Mouse (Mus musculus) forebrain, embryonic 12.5 days (tissue): Measurements from ENCODE around the gene Olfr318. TPM values are rescaled to one million over a fixed set of nuclear protein-coding genes. Genes with fewer than 3 reads are reported as not detected.
"Not testable (repeated sequence)": the region's sequence is repeated elsewhere in the genome, so short reads cannot be mapped to it uniquely, and the experiment has no call there.

Source experiments
- ATAC-seq: fragments of 200-750 bp; cut with Nextera tagmentation; 2 replicates; pipeline ENCODE4 v1.8.0; 2017; ENCODE audit warnings: moderate TSS enrichment; ENCODE audit not compliant: low FRiP score
- H3K27ac ChIP-seq: fragments of 300-500 bp; sonication (generic); 2 replicates; pipeline ENCODE4 v1.5.1; 2016; ENCODE audit warnings: mild to moderate bottlenecking
- H3K27me3 ChIP-seq: fragments of 300-500 bp; sonication (generic); 2 replicates; pipeline ENCODE4 v1.6.1; 2016; ENCODE audit warnings: mild to moderate bottlenecking
- H3K36me3 ChIP-seq: fragments of 300-500 bp; sonication (generic); replicated peaks from 2 replicates; pipeline ENCODE4 v1.6.1; 2016; ENCODE audit warnings: mild to moderate bottlenecking
- H3K4me1 ChIP-seq: fragments of 300-500 bp; sonication (generic); 2 replicates; pipeline ENCODE4 v1.6.1; 2016
- H3K4me2 ChIP-seq: fragments of 300-500 bp; sonication (generic); 2 replicates; pipeline ENCODE4 v1.6.1; 2016; ENCODE audit warnings: mild to moderate bottlenecking, moderate library complexity
- H3K4me3 ChIP-seq: fragments of 300-500 bp; sonication (generic); replicated peaks from 2 replicates; pipeline ENCODE4 v1.5.1; 2016; ENCODE audit warnings: mild to moderate bottlenecking
- H3K9ac ChIP-seq: fragments of 300-500 bp; sonication (generic); 2 replicates; pipeline ENCODE4 v1.6.1; 2016; ENCODE audit warnings: mild to moderate bottlenecking
- H3K9me3 ChIP-seq: fragments of 300-500 bp; sonication (generic); 2 replicates; pipeline ENCODE4 v1.6.1; 2016
- WGBS: fragments of 180-500 bp; shearing (Covaris S2); methylation state at CpG from one replicate; pipeline ENCODE4 v1.1.7; 2016; 5-methylcytosine and 5-hydroxymethylcytosine counted together
- polyA plus RNA-seq: library from polyadenylated mRNA; unstranded; fragments of >200 nt; fragmentation: Nextera tagmentation; extraction: Ambion mirVana; gene quantifications from 2 replicates; pipeline ENCODE4 v1.2.1, GENCODE M21; 2016

Gene Olfr318
- not detected in 2 replicates for polyA plus RNA-seq

DNA sequence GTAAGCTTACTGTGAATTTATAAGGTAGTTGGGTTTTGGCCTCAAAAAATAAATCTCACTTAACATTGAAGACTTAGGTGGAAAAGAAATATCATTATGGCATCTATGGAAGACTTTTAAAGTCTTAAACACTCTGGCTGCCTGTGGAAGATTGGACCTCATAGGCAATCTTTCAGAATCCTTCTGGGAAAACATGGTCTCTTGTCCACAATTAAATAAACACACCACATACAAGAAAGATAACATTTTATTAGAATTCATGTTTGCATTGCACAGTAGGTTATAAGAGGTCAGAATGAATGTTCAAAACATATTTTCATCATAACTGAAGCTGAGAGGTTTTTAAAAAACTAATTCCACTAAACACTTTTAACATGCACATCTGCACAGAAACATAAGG is at the start of gene Olfr318:
Gene Olfr318 (minus strand): TSS at position 101 of the 400 bp plus-strand sequence.
- H3K4me1 ChIP-seq = no peaks in the 10 kb centered on the region
- H3K4me2 ChIP-seq = no peak within 1 kb of the TSS
- H3K4me3 ChIP-seq = no peak within 1 kb of the TSS
- H3K9me3 ChIP-seq = no peaks in the 10 kb centered on the region
- no peak within 1 kb of the TSS for H3K27ac ChIP-seq
- H3K36me3 ChIP-seq = no peaks in the 10 kb centered on the region
- H3K27me3 ChIP-seq = no peaks in the 10 kb centered on the region
- ATAC-seq = no peak
- H3K9ac ChIP-seq = no peak within 1 kb of the TSS

DNA sequence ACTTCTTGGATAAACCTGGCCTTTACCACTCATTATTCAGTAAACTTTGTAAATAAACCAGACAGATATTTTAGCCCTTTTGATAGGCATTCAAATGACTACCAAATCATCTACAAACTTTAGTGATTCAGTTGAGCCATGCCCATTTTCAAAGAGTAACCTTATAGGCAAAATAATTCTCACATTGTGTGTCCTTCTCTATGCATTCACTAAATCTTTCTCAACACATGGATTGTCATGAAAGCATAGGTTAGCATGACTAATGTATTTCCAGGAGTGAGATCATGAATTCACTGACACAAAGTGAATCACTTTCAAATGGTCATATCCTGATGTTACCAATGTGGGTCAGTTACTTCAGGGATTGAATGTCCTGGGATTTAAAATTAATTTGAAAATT is 49.1 kb upstream of the Olfr318 start, which contains the start of gene Olfr315:
Gene Olfr315 (plus strand): TSS at position 301 of the 400 bp plus-strand sequence.
- Histone ChIP-seq H3K9ac (no peak within 1 kb of the TSS), H3K27ac (no peak within 1 kb of the TSS), H3K4me1 (no peaks in the 10 kb centered on the region), H3K27me3 (no peaks in the 10 kb centered on the region), H3K9me3 (no peaks in the 10 kb centered on the region), H3K4me2 (no peak within 1 kb of the TSS), H3K36me3 (no peaks in the 10 kb centered on the region), H3K4me3 (no peak within 1 kb of the TSS)
- ATAC-seq = no peak

DNA sequence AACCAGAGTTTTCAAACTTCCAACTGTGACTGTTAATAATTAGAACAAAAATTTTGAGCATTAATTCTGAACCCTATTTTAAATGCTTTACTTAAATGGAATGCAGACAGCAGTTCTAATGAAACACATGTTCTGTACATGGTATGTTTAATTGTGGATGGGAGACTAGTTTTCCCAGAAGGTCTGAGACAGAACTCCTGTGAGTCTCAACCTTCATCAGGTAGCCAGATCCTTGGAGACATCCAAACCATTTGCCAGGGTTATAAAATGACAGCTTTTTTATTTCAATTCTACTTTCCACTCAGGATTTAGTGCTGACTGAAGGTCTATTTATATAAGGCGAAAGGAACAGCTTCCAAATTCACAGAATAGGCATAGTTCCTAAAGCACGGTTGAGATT is 28.6 kb upstream of the Olfr318 start, which contains the start of gene Olfr316:
Gene Olfr316 (plus strand): TSS at position 301 of the 400 bp plus-strand sequence.
- H3K36me3 ChIP-seq = no peaks in the 10 kb centered on the region
- H3K27me3 ChIP-seq = no peaks in the 10 kb centered on the region
- no peak within 1 kb of the TSS for H3K4me2 ChIP-seq
- H3K27ac ChIP-seq = no peak within 1 kb of the TSS
- no peak within 1 kb of the TSS for H3K9ac ChIP-seq
- no peak within 1 kb of the TSS for H3K4me3 ChIP-seq
- no peak for ATAC-seq
- no peaks in the 10 kb centered on the region for H3K9me3 ChIP-seq
- 90% methylated on average over 2 of the region's 2 CpGs for WGBS
- no peaks in the 10 kb centered on the region for H3K4me1 ChIP-seq

DNA sequence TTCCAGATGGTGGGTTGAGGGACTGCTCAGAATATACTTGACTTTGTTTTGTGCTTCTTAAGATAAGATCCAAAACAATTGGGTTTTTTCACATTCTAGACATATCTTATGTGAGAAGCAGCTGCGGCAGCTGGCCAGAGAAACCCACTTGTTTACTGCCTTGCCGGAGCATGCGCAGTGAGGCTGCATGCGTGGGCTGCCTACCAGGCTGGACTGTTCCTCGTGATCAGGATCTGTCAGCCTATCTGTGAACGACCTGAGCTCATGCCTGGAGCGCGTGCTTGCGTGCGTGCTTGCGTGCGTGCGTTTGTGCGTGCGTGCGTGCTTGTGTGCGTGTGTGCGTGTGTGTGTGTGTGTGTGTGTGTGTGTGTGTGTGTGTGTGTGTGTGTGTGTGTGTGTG is 27.3 kb upstream of the Olfr318 start:
- WGBS = 67% methylated on average over 18 of the region's 18 CpGs
- H3K4me3 ChIP-seq, H3K27ac ChIP-seq, H3K27me3 ChIP-seq, ATAC-seq, H3K4me2 ChIP-seq, H3K36me3 ChIP-seq, H3K9ac ChIP-seq, H3K4me1 ChIP-seq, H3K9me3 ChIP-seq: not testable (repeated sequence)

DNA sequence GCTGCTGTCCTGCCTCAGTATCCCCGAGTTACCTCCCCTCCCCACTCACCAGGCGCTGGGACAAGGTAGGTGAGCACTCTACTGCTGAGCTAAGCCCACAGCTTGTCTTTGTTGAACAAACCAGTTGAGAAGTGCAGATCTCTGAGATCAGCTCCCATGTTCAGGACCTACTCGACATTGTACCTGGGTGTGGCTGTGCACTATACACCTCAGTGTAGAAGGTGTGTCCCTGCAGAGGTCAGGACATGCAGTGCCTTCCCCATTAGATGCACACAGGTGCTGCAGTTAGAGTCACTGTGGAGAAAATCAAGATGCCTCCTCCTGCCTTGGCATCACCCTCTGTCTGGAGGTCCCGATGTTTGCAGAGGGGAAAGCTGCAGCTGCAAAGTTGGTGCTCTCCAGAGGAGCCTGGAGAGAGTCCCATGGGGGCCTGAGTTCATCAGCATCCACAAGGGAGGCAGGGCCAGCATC is 15.0 kb upstream of the Olfr318 start, which contains the start of gene Olfr317:
Gene Olfr317 (minus strand): TSS at position 421 of the 471 bp plus-strand sequence.
- Histone ChIP-seq H3K4me3 (no peak within 1 kb of the TSS), H3K36me3 (no peaks in the 10 kb centered on the region), H3K9ac (no peak within 1 kb of the TSS), H3K4me2 (no peak within 1 kb of the TSS), H3K27me3 (no peaks in the 10 kb centered on the region), H3K9me3 (no peaks in the 10 kb centered on the region), H3K27ac (no peak within 1 kb of the TSS), H3K4me1 (no peaks in the 10 kb centered on the region)
- no peak for ATAC-seq
- 69% methylated on average over 4 of the region's 4 CpGs for whole genome bisulfite sequencing

DNA sequence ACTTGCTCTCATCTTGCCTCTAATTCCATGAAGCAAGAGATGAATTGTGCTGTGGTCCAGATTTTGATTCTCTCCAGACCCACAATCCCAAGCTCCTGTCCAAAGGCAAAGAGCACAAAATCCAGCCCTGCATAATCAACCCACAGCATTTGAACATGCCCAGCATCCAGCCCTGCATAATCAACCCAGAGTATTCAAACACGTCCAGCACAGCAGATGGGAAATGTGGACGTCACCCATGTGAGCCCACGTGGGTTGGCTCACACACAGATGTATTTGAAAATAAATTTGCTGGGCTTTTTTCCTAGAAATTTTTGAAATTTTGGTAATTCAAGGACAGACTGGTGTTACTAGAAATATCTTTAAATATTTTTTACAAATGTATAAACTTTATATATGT is 9.6 kb upstream of the Olfr318 start:
- Histone ChIP-seq H3K36me3 (no peaks in the 10 kb centered on the region), H3K27ac (no peak overlapping the region), H3K4me3 (no peak overlapping the region), H3K4me2 (no peak overlapping the region), H3K27me3 (no peaks in the 10 kb centered on the region), H3K4me1 (no peaks in the 10 kb centered on the region), H3K9ac (no peak overlapping the region), H3K9me3 (no peaks in the 10 kb centered on the region)
- no peak for ATAC-seq
- 64% methylated on average over 3 of the region's 3 CpGs for WGBS

DNA sequence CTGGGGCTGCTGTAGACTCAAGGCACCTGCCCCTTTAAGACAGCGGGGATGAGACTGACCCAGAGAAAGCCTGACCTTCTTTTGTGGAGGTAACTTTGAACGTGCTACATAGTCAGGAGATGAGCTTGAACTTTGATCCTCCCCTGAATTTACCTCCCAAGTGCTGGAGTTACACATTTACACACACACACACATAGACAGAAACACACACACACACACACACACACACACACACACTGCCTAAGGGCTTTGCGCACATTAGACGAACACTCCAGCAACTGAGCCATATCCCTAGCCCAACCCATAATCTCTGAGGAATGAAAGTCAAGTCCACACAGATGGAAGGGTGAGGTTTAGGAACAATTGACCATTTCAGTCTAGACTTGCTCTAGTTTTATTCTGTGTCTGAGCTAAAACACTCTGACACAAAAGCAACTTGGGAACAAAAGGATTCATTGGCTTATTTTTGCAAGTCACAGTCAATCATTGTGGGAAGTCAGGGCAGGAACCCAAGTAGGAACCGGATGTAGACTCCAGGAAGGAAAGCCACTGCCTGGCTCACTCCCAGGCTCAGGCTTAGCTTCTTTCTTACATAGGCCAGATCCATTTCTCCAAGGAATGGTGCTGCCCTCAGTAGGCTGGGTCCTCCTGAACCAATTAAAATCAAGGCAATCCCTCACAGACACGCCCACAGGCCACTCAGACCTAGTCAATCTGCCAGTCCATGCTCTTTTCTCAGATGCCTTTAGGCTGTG is 4.3 kb upstream of the Olfr318 start:
- ATAC-seq, H3K9me3 ChIP-seq, H3K27me3 ChIP-seq, H3K27ac ChIP-seq, H3K36me3 ChIP-seq, H3K4me3 ChIP-seq, H3K4me2 ChIP-seq, H3K9ac ChIP-seq, H3K4me1 ChIP-seq: not testable (repeated sequence)
- WGBS = 79% methylated on average over 6 of the region's 6 CpGs

DNA sequence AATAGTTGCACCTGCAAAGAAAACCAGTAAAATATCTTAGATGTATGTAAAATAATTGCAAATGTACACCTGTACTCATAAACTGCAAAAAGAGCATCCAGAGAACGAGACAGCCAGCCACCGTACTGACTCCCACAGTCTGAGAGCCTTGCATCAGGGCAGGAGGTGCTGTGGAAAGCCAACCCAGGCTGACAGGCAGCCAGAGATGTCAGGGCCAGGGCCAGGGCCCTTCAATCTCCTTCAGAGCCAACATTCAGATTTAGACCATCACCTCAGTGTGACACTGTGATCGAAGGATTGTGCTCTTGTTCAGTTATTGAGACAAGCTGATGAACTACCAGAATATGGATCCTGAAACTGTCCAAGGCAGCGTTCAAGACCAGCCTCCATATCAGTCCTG is 4.1 kb downstream of the Olfr318 start:
- Histone ChIP-seq H3K36me3 (no peaks in the 10 kb centered on the region), H3K9ac (no peak overlapping the region), H3K9me3 (no peaks in the 10 kb centered on the region), H3K4me3 (no peak overlapping the region), H3K4me2 (no peak overlapping the region), H3K27me3 (no peaks in the 10 kb centered on the region), H3K4me1 (no peaks in the 10 kb centered on the region), H3K27ac (no peak overlapping the region)
- ATAC-seq = no peak
- WGBS = 88% methylated on average over 4 of the region's 4 CpGs

DNA sequence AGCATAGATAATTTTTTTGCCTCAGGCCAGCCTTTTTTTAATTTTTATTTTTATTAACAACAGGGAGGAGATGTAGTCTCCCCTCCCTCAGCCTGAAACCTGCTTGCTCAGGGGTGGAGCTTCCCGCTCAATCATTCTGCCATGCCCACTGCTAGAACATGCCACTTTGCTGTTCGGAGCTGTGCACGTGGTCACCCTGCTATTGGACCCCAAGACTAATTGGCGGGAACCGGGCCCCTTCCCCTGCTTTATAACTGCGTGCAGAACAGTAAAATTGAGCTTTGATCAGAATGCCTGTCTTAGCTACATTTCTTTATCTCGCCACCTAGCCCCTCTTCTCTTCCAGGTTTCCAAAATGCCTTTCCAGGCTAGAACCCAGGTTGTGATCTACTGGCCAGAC is 6.1 kb downstream of the Olfr318 start:
- 90% methylated on average over 7 of the region's 7 CpGs for WGBS

DNA sequence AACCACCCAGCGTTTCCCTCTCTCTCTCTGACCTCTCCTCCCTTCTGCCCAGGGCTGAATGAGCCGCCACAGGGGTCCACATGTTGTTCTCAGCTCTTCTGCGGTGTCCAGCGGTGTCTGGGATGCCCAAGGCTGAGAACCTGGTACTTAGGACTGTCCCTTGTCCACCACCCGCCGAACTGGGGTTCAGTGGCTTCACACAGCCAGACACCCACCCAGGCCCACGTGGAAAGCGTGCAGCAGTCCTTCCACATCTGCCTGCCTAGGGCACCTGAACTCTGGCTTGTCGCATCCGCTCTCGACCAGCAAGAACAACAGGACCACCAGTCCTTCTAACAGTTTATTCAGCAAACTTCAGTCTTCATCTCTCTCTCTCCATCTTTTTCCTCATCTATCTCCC is 14.7 kb downstream of the Olfr318 start:
- H3K4me1 ChIP-seq = no peaks in the 10 kb centered on the region
- no peak overlapping the region for H3K27ac ChIP-seq
- H3K4me3 ChIP-seq = no peak overlapping the region
- no peaks in the 10 kb centered on the region for H3K36me3 ChIP-seq
- no peak overlapping the region for H3K4me2 ChIP-seq
- no peak for ATAC-seq
- H3K27me3 ChIP-seq = no peaks in the 10 kb centered on the region
- no peaks in the 10 kb centered on the region for H3K9me3 ChIP-seq
- 85% methylated on average over 11 of the region's 11 CpGs for WGBS
- no peak overlapping the region for H3K9ac ChIP-seq

More for the DNA sequence above, 6.1 kb downstream of the Olfr318 start:
- not testable (repeated sequence) for ATAC-seq, H3K4me2 ChIP-seq, H3K9me3 ChIP-seq, H3K27me3 ChIP-seq, H3K27ac ChIP-seq, H3K36me3 ChIP-seq, H3K4me1 ChIP-seq, H3K4me3 ChIP-seq, H3K9ac ChIP-seq

DNA sequence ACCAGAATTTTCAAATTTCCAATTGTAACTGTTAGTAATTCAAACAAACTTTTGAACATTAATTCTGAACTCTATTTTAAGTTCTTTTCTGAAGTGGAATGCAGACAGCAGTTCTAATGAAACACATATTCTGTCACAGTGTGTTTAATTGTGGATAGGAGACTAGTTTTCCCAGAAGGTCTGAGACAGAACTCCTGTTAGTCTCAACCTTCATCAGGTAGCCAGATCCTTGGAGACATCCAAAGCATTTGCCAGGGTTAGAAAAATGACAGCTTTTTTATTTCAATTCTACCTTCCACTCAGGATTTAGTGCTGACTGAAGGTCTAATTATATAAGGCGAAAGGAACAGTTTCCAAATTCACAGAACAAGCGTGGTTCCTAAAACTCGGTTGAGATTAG is 25.0 kb downstream of the Olfr318 start, which contains the start of gene Olfr319:
Gene Olfr319 (plus strand): TSS at position 301 of the 400 bp plus-strand sequence.
- Histone ChIP-seq H3K4me1 (no peaks in the 10 kb centered on the region), H3K27ac (no peak within 1 kb of the TSS), H3K9ac (no peak within 1 kb of the TSS), H3K36me3 (no peaks in the 10 kb centered on the region), H3K4me3 (no peak within 1 kb of the TSS), H3K27me3 (no peaks in the 10 kb centered on the region), H3K4me2 (no peak within 1 kb of the TSS), H3K9me3 (peaks cover 9% of the 10 kb centered on the region; the same call in 1 of the 2 replicates)
- no peak for ATAC-seq
- WGBS = 89% methylated on average over 3 of the region's 3 CpGs

DNA sequence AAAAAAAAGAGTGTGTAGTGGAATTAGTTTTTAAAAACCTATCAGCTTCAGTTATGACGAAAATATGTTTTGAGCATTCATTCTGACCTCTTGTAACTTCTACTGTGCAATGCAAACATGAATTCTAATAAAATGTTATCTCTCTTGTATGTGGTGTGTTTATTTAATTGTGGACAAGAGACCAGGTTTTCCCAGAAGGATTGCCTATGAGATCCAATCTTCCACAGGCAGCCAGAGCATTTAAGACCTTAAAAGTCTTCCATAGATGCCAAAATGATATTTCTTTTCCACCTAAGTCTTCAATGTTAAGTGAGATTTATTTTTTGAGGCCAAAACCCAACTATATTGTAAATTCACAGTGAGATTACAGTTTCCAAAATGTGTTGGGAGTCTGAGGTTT is 43.0 kb downstream of the Olfr318 start, which contains the start of gene Olfr320:
Gene Olfr320 (plus strand): TSS at position 301 of the 400 bp plus-strand sequence.
- H3K9ac ChIP-seq = no peak within 1 kb of the TSS
- no peaks in the 10 kb centered on the region for H3K27me3 ChIP-seq
- no peak for ATAC-seq
- WGBS = 80% methylated on average over 1 of the region's 1 CpGs
- no peaks in the 10 kb centered on the region for H3K4me1 ChIP-seq
- H3K4me3 ChIP-seq = no peak within 1 kb of the TSS
- no peaks in the 10 kb centered on the region for H3K36me3 ChIP-seq
- H3K27ac ChIP-seq = no peak within 1 kb of the TSS
- H3K4me2 ChIP-seq = no peak within 1 kb of the TSS
- H3K9me3 ChIP-seq = no peaks in the 10 kb centered on the region

DNA sequence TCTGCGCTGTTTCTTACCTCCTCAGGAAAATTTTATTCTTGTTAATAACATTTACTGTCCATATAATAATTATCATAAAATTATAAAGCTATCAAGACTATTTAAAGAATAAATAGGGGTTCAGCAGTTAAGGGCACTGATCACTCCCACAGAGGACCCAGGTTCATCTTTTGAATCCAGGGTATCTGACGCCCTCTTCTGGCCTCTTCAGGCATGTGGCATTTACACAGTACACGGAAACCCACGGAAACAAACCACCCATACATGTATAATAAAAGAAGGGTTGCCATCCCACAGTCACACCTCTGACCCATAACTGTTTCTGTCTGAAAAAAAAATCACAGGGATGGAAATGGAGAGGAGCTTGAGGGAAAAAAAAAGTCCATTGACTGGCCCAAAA is 52.0 kb downstream of the Olfr318 start:
- Histone ChIP-seq H3K9me3 (no peaks in the 10 kb centered on the region), H3K4me3 (no peak overlapping the region), H3K4me1 (no peaks in the 10 kb centered on the region), H3K9ac (no peak overlapping the region), H3K27me3 (no peaks in the 10 kb centered on the region), H3K4me2 (no peak overlapping the region), H3K36me3 (no peaks in the 10 kb centered on the region), H3K27ac (no peak overlapping the region)
- 59% methylated on average over 4 of the region's 4 CpGs for WGBS
- no peak for ATAC-seq
